Mouse (Mus musculus): ENCODE data around the gene Ror1. TPM values are rescaled to one million over a fixed set of nuclear protein-coding genes. Genes with fewer than 3 reads are reported as not detected.

Ror1 gene
- polyA plus RNA-seq (2017; shearing (Covaris generic)), result not detected

DNA sequence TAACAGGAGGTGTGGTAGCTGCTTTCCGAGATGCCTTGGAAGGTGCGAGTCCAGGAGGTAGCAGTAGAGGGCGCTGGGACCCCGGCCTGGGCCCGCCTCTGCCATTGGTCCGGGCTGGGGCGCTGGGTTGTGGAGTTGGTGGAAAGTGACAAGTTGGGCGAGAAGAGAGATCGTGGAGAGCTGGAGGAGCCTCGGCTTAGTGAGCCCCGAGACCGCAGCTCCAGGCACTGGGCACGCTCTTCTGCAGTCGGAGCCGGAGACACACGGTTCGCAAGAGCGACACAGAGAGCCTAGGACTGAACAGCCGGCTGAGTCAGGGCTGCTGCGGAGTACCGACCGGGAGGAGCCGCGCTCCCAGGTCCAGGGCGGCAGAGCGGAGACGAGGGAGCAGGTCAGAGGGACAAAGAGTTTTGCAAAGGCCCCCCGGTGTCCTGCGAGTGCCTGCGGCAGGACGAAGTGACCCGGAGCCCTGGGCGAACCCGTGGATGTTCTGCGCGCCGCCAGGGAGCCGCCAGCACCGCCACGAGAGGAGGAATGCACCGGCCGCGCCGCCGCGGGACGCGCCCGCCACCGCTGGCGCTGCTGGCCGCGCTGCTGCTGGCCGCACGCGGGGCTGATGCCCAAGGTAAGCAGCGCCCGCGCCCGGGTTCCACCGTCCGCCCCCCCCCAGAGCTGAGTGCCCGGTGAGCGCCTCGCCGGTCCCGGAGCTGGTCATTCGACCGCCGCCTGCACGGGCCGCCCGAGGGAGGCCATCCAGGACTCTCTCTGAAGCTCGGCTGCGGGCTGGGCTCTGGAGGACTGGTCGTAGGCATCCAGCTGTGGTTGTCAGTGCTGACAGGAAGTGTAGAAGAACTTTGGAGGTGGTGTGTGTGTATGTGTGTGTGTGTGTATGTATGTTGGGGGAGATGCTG is at the start of gene Ror1:
TSS of gene Ror1 (plus strand) at position 107 of the 911 bp plus-strand sequence.

DNA sequence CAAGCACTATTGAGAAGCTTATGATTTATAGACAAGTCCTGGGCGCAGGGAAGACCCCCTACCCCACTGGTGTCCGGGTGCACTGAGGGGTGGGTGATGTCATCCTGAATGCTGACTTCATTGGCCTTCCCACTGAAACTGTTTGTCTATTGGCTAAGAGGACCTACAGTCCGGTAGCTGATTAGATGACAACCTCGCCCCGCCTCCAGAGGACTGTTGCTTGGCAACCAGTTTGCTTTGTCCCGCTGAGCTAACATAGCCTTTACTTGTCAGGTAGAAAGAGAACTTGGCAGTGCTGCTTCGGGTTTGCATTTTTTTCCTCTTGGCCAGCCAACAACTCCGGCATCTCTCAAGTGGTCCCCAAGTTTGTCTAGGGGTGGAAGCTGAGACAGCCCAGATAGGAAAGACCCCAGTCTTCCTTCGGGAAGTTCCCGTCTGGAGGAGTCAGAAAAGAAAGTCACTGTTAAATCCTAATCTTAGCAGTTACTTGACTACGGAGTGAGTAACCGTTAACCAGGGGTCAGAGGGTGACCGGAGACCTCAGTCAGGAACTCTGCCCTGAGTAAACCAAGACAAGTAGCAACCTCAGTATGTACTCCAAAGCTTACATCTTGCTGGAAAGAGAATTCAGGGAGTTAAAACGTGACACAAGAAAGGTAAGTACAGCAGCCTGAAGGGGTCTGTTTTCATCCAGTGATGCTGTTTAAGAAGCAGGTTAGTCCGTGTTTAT is 383.2 kb downstream of the Ror1 start, which contains the start of gene Ube2u:
TSS of gene Ube2u (plus strand) at position 258 of the 730 bp plus-strand sequence.

Other genes starting within 250 kb of the Ror1 start
- gene Pgm1, start 166.4 kb upstream of the Ror1 start, polyA plus RNA-seq (2017; shearing (Covaris generic)), result 40.7 TPM
- 31.8 TPM for gene Itgb3bp, start 166.0 kb upstream of the Ror1 start, polyA plus RNA-seq (2017; shearing (Covaris generic))

All from CD4-positive, CD25-positive, alpha-beta regulatory T cell (primary cell).